Mouse (Mus musculus) kidney, postnatal 25 days (tissue): ENCODE data around the gene Fbxl19.
"Not testable (repeated sequence)": the region's sequence is repeated elsewhere in the genome, so short reads cannot be mapped to it uniquely, and the experiment has no call there.

Source experiments
- DNase-seq, 2 experiments: peaks; one replicate each; pipeline ENCODE4 v3.0.0; 2021; ENCODE audit warnings: mixed read lengths in 2 of 2

Fbxl19 gene

DNA sequence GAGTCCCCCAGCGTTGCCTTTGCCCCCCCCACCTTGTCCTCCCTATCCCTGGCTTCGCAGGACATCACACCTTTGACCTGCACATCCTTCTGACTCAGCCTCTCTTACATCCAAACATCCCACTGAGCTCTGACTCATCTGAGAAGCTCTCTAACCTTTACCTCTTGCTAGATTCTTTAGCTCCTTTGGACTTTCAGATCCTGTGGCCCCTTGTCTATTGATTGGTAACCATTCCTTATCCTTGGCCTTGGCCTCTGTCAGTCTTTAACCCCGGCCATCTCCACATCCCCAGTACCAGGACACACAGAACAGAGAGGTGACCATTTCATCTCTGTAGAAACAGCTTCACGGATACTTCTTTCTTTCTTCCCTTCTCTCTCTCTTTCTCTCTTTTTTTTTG is 14.2 kb upstream of the Fbxl19 start:
- DNase-seq, result no peak

DNA sequence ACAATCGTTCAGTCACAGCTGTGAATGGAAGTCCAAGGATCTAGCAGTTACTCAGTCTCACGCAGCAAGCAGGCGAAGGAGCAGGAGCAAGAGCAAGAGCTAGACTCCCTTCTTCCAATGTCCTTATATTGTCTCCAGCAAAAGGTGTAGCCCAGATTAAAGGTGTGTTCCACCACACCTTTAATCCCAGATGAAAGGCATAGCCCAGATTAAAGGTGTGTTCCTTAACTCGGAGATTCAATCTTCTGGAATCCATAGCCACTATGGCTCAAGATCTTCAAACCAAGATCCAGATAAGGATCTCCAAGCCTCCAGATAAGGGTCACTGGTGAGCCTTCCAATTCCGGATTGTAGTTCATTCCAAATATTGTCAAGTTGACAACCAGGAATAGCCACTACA is 12.3 kb upstream of the Fbxl19 start, which contains the start of gene Ctf2:
Gene Ctf2 (minus strand): TSS at position 101 of the 400 bp plus-strand sequence.
- not testable (repeated sequence) for DNase-seq

GRCm38 (mm10) chr7:127745251-127745651 is 908 bp downstream of the Fbxl19 start:
- peak; percentile 95 to 97 for DNase-seq

DNA sequence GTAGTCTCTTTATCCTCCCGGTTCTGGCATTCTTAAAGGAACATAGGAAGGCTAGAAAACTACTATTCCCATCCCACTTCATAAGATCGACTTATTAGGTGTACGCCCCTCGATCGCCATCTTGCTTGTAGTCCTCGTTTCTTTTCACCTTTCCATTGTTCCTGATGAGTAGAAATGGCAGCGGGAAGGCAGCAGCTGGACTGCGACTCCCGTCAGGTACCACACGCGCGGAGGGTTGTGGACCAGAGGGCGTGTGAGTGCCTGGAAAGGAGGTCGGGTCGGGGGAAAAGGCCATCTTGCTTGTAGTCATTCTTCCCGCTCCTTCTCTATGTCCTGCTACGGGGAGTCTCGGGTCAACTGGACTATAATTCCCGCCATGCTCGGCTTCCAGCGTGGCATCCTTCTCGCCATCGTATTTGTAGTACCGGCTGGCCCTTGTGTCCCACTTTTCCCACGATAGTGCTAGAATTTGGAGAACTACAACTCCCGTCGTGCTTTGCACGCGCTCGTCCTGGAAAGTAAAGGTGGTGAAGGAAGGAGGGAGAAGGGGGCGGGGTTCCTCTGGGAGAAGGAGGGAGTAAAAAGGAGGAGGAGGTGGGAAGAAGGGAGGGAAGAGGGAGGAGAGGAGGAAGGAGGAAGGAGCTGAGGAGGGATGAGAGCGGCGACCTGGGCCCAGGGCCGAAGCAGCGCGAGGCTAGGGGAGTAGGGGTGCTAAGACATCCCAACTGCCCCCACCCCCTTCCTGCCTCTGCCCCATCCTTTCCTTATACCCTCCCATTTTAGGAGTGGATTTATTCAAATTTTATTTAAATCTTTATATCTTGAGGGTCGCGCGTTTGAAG is 1.5 kb downstream of the Fbxl19 start:
- peak; percentile 98 to 99 for DNase-seq

DNA sequence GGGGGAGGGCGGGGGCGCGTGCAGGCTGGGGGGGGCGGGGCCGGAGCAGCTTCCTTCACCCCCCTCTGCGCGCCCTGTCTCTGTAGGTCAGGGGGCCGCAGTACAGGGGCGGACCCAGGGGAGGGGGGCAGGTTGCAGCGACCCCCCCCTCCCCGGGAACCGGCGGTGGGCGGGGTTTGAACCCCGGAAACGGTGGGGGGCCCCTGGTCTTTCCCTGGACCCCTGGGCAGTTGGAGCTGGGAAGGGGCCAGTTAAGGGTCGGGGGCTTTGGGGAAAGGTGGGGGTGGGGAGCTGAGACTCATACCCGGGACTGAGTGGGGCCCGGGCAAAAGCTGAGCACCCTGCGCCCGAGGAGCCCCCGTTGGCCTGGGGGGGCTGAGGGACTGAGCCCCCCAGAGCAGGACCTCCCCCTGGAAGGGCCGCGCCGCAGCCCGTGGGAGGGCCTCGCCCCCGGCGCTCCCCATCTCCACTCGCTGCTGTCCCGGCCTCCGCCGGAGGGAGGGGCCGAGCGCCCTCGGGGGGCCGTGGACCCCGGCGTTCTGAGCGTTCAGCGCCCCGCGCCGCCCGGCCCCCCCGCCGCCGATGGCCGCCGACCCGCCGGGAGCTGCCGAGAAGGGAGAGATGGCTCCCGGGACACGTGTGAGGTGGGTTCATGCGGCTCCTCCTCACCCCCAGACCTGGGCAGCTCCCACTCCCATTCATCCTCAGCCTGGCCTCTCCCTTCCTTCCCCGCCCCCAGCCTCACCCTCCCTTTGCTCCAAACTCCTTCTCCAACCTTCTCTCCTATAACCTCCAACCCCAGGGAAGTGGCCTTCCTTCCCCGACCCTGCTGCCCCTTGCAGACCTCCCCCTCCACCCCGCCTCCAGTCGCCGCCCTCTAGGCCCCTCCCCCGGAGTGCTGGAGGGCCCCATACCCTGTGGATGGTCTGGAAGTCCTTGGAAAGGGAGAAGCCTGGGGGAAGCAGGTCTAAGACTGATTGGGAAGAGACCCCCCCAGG is 2.5 kb downstream of the Fbxl19 start:
- peak in 1 of 2 experiments; percentile 64 for DNase-seq

DNA sequence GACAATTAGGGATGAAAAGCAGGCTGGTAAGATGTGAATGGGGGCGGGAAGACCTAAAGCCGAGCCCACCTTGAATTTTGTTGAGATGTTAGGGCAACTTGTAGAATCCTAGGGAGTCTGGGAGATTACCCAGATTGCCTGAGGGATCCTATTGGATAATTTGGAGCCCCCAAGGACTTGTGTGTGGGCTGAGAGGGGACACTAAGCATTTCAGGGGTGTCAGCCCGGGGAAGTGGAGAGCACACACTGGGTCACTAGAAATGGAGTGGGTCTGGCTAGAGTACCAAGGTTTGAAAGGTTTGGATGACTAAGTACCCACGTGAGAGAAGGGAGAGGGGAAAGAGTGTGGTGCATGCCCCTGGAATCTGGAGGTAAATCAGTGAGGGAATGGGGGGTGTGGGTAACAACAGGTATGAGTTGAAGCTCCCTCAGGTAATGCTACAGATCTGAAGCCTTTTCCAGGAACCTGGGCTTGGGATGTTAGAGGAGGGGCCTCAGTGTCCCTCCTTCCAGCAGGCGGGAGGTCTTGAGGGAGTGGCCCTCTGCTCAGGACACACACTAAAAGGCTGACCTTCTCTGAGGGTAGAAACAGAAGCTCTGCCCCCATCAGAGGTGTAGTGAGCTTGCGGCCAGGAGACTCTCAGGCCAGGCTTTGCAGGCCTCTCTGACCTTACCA is 3.4 kb downstream of the Fbxl19 start:
- DNase-seq, result no peak

DNA sequence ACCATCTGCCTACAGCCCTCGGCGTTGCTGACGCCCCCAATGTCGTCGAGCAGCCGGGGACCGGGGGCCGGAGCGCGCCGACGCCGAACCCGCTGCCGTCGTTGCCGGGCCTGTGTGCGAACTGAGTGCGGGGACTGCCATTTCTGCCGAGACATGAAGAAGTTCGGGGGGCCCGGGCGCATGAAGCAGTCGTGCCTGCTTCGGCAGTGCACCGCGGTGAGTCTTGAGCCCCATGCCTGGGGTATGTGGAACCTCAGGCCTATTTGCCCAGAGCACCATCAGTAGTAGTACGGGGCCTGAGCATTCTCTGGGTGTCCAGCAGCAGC is 3.9 kb downstream of the Fbxl19 start:
- DNase-seq, result no peak

GRCm38 (mm10) chr7:127750131-127751127 is 6.1 kb downstream of the Fbxl19 start:
- peak in 1 of 2 experiments; percentile 66 for DNase-seq

DNA sequence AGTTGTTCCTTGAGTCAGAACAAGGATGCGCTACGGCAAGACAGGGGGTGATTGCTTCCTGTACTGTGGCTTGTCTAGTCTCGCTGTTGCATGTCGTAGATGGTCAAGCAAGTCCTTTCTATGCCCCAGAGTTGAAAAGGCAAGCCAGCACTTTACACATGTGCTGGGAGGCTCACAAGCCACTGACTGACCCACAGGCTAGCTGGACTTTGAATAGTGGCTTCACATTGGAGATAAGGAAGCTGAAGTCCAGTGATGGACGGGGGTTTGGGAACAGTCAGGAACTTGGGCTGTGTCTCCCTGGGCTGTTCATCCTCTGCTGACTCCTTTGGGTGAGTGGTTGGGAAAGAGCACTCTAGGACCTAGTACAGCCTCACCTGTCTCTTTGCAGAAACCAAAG is 7.3 kb downstream of the Fbxl19 start:
- no peak for DNase-seq

- no peak for DNase-seq
Measured at GRCm38 (mm10) chr7:127752069-127752468, 7.7 kb downstream of the Fbxl19 start.

- no peak for DNase-seq
Measured at GRCm38 (mm10) chr7:127753158-127753557, 8.8 kb downstream of the Fbxl19 start.

- peak in 1 of 2 experiments; percentile 3 for DNase-seq
Measured at GRCm38 (mm10) chr7:127753741-127754140, 9.4 kb downstream of the Fbxl19 start.

DNA sequence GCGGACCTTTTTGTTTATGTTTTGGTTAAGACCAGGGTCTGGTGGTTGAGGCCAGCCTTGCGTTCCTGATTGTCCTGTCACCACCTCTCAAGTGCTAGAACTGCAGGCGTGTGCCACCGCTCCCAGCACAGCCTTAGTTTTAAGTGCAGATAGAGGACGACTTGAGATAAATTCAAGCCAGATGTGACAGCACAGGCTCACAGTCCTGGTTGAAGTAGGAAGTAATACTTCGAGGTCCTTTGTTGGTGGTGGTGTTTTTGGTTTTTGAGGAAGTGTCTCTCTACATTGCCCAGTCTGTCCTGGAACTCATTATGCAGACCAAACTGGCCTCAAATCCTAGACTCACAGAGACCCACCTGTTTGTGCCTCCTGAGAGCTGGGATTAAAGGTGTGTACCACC is 15.4 kb downstream of the Fbxl19 start:
- no peak for DNase-seq

GRCm38 (mm10) chr7:127760478-127760877 is 16.1 kb downstream of the Fbxl19 start:
- DNase-seq, result no peak

DNA sequence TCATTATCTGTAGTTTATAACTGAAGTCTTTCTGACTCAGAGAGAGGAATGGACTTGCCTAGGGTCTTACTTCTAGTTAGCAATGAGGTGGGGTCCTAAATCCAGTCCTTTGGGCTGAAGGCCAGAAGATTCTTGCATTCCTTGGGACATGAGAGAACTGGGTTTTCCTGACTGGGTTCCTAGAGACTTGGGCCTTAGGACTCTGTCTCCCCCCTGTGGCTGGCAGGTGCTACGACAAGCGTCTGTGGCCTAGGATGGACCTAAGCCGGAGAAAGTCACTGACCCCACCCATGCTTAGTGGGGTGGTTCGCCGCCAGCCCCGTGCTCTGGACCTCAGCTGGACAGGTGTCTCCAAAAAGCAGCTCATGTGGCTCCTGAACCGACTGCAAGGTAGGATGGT is 16.7 kb downstream of the Fbxl19 start:
- peak; percentile 73 to 76 for DNase-seq

- no peak for DNase-seq
Measured at GRCm38 (mm10) chr7:127763642-127764041, 19.3 kb downstream of the Fbxl19 start.

- DNase-seq, result peak; percentile 43 to 74
Measured at GRCm38 (mm10) chr7:127765756-127766155, 21.4 kb downstream of the Fbxl19 start.

- no peak for DNase-seq
Measured at GRCm38 (mm10) chr7:127766851-127767609, 22.7 kb downstream of the Fbxl19 start.

DNA sequence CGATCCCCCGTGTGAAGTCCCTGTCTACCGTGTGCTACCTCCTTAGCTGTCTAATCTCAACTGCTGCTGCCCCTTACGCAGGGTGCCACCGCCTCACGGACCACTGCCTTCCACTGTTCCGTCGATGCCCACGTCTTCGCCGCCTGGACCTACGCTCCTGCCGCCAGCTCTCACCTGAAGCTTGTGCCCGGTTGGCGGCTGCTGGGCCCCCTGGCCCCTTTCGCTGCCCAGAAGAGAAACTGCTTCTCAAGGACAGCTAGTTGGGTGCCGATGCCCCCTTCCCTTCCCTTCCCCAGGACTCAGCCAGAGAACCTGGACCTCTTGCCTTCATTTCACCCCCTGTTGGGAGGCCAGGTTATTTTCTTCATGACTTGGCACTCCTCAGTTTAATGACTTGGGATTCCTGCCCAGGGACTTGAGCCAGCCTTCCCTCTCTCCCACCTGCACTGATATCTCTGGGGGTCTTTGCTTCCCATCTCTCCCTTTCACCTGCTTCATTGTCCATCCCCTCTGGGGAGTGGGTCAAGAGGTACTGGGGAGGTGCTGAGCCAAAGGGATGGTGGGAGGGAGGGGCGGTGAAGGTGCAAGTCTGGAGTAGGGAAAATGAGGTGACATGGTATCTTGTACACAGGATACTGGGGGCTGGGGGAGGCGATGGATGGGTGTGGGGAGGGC is 23.5 kb downstream of the Fbxl19 start:
- peak in 1 of 2 experiments; percentile 46 for DNase-seq

DNA sequence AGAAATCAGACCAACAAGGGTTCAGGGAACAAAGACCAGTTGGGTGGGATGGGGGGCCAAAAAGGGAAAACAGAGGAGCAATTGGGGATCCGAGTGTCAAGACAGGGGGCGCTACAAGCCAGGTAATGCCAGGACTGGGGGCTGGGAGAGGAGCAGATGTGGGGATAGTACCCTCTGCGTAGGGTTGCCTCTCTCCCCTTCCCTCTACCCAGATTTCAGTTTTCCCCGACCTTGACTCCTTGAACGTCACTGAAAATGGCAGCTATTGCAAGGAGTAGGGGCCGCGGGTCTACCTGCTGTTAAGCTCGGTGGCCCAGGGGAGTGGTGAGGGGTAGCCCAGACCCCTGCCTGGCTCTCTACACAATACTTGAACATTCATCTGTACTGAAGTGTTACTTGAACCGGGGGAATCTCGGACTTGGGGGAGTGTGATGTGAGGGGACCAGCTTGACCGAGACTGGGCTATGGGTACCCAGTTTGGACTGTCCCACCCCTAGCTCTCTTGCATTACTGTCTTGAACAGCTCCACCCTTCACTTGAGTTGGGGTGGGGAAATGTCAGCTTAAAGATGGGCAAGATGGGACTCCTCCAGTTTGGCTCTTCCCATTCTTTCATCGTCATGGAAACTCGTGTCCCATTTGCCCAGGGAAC is 24.1 kb downstream of the Fbxl19 start:
- DNase-seq, result no peak
